Mouse (Mus musculus) lung, postnatal 0 days (tissue): ENCODE data around the gene Slc35g1. TPM values are rescaled to one million over a fixed set of nuclear protein-coding genes. Genes with fewer than 3 reads are reported as not detected.
"Not testable (repeated sequence)": the region's sequence is repeated elsewhere in the genome, so short reads cannot be mapped to it uniquely, and the experiment has no call there.

ENCODE experiments used
- ATAC-seq: fragments of 200-750 bp; cut with Nextera tagmentation; 2 replicates; pipeline ENCODE4 v1.8.0; 2017; ENCODE audit warnings: moderate library complexity
- DNase-seq: peaks from one replicate; pipeline ENCODE4 v3.0.0-alpha.2; 2016; ENCODE audit warnings: low spot score
- H3K27ac ChIP-seq: fragments of 300-500 bp; sonication (generic); 2 replicates; pipeline ENCODE4 v1.5.1; 2014; ENCODE audit warnings: antibody characterized with exemption, mild to moderate bottlenecking, low read length, mixed read lengths
- H3K27me3 ChIP-seq: fragments of 300-500 bp; sonication (generic); replicated peaks from 2 replicates; pipeline ENCODE4 v1.6.1; 2014; ENCODE audit warnings: low read length, mixed read lengths; ENCODE audit not compliant: insufficient read depth
- H3K36me3 ChIP-seq: fragments of 300-500 bp; sonication (generic); 2 replicates; pipeline ENCODE4 v1.6.1; 2014; ENCODE audit warnings: low read length, mixed read lengths; ENCODE audit not compliant: insufficient read depth
- H3K4me1 ChIP-seq: fragments of 300-500 bp; sonication (generic); 2 replicates; pipeline ENCODE4 v1.6.1; 2014; ENCODE audit warnings: antibody characterized with exemption, low read depth, low read length, mixed read lengths; ENCODE audit not compliant: insufficient read depth
- H3K4me2 ChIP-seq: fragments of 300-500 bp; sonication (generic); replicated peaks from 2 replicates; pipeline ENCODE4 v1.6.1; 2014; ENCODE audit warnings: low read depth, mild to moderate bottlenecking, low read length, moderate library complexity, mixed read lengths
- H3K4me3 ChIP-seq: fragments of 300-500 bp; sonication (generic); 2 replicates; pipeline ENCODE4 v1.5.1; 2014; ENCODE audit warnings: low read depth, low read length
- H3K9ac ChIP-seq: fragments of 300-500 bp; sonication (generic); replicated peaks from 2 replicates; pipeline ENCODE4 v1.6.1; 2014; ENCODE audit warnings: low read depth, mild to moderate bottlenecking
- H3K9me3 ChIP-seq: fragments of 300-500 bp; sonication (generic); 2 replicates; pipeline ENCODE4 v1.6.1; 2016; ENCODE audit warnings: low read length, mixed read lengths
- CTCF ChIP-seq: IDR thresholded peaks from 2 replicates; pipeline ENCODE4 v1.5.1; 2016; ENCODE audit warnings: antibody characterized with exemption, mild to moderate bottlenecking
- EP300 ChIP-seq: IDR thresholded peaks from 2 replicates; pipeline ENCODE4 v1.6.1; 2016; ENCODE audit warnings: antibody characterized with exemption, mild to moderate bottlenecking, control low read depth
- WGBS: fragments of 180-500 bp; shearing (Covaris S2); extraction: QIAGEN DNeasy Blood & Tissue Kit; methylation state at CpG from one replicate; pipeline ENCODE4 v1.1.7; 2014; 5-methylcytosine and 5-hydroxymethylcytosine counted together
- polyA plus RNA-seq: library from polyadenylated mRNA; unstranded; fragments of >200 nt; fragmentation: Nextera tagmentation; extraction: Ambion mirVana; gene quantifications from 2 replicates; pipeline ENCODE4 v1.2.1, GENCODE M21; 2015

Gene Slc35g1
- polyA plus RNA-seq, 1 experiment from 2014 or later = 3.2 TPM

- no peaks in the 10 kb centered on the region for H3K27me3 ChIP-seq
- H3K27ac ChIP-seq = no peak overlapping the region
- no peak overlapping the region for H3K4me2 ChIP-seq
- TF ChIP-seq EP300 = no peak
- no peak for TF ChIP-seq CTCF
- H3K9me3 ChIP-seq = no peaks in the 10 kb centered on the region
- WGBS = 59% methylated on average over 1 of the region's 1 CpGs
- H3K36me3 ChIP-seq = no peaks in the 10 kb centered on the region
- H3K4me3 ChIP-seq = no peak overlapping the region
- ATAC-seq (no peak), DNase-seq (no peak)
- H3K4me1 ChIP-seq = no peaks in the 10 kb centered on the region
- H3K9ac ChIP-seq = no peak overlapping the region
Measured at GRCm38 (mm10) chr19:38363358-38363757, 32.4 kb upstream of the Slc35g1 start.

GRCm38 (mm10) chr19:38363879-38364659 lies 31.7 kb upstream of the Slc35g1 start:
- H3K36me3 ChIP-seq = no peaks in the 10 kb centered on the region
- no peaks in the 10 kb centered on the region for H3K4me1 ChIP-seq
- no peak overlapping the region for H3K4me3 ChIP-seq
- H3K27ac ChIP-seq = no peak overlapping the region
- no peak overlapping the region for H3K4me2 ChIP-seq
- 41% methylated on average over 6 of the region's 6 CpGs for WGBS
- no peaks in the 10 kb centered on the region for H3K27me3 ChIP-seq
- TF ChIP-seq EP300 (no peak), CTCF (no peak)
- no peak for DNase-seq
- H3K9ac ChIP-seq = no peak overlapping the region
- ATAC-seq = no peak
- H3K9me3 ChIP-seq = no peaks in the 10 kb centered on the region

GRCm38 (mm10) chr19:38364939-38365614 lies 30.7 kb upstream of the Slc35g1 start:
- TF ChIP-seq EP300 = no peak
- no peak for TF ChIP-seq CTCF
- Histone ChIP-seq H3K27ac (no peak overlapping the region), H3K9me3 (no peaks in the 10 kb centered on the region), H3K4me3 (no peak overlapping the region), H3K27me3 (no peaks in the 10 kb centered on the region), H3K36me3 (no peaks in the 10 kb centered on the region), H3K9ac (no peak overlapping the region), H3K4me2 (no peak overlapping the region), H3K4me1 (no peaks in the 10 kb centered on the region)
- DNase-seq = no peak
- ATAC-seq = no peak
- 20% methylated on average over 11 of the region's 11 CpGs for WGBS

DNA sequence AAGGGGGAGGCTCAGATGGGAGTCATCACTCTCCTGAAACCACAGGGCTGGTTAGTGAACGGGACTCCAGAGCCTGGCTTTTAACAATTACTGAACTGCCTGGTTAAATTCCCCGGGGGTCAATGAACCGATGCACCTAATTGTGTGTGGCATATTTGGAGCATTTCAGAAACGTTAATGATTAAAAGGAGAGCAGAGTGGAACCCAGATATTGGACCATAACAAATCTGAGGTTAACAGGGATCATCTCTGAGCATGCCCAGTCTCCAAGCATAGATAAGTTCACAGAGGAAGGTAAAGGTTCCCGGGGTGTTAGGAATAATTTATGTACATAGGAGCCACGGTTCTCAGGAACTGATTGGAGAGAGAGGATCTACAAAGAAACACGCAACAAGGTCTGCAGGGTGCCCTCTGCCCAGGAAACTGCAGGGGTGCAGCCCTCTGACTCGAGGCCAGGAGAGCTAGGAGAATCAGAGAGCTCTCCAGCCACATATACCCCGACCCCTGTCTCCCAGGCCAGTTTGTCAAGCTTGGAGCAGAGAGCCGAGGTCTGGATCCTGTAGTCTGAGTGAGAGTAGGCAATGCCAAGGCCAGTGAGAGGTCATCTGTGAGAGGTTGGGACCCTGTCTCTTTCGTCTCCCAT lies 23.2 kb upstream of the Slc35g1 start:
- Histone ChIP-seq H3K4me1 (no peaks in the 10 kb centered on the region), H3K4me2 (no peak overlapping the region), H3K27ac (no peak overlapping the region), H3K9me3 (no peaks in the 10 kb centered on the region), H3K9ac (no peak overlapping the region), H3K36me3 (no peaks in the 10 kb centered on the region), H3K27me3 (no peaks in the 10 kb centered on the region), H3K4me3 (no peak overlapping the region)
- DNase-seq (no peak), ATAC-seq (no peak)
- WGBS = 20% methylated on average over 11 of the region's 11 CpGs
- TF ChIP-seq CTCF = no peak
- TF ChIP-seq EP300 = no peak

GRCm38 (mm10) chr19:38373371-38373770 lies 22.4 kb upstream of the Slc35g1 start:
- no peak for DNase-seq
- Histone ChIP-seq H3K9me3 (no peaks in the 10 kb centered on the region), H3K27ac (no peak overlapping the region), H3K27me3 (no peaks in the 10 kb centered on the region), H3K4me3 (no peak overlapping the region), H3K4me1 (no peaks in the 10 kb centered on the region), H3K9ac (no peak overlapping the region), H3K36me3 (no peaks in the 10 kb centered on the region), H3K4me2 (no peak overlapping the region)
- TF ChIP-seq EP300 (no peak), CTCF (no peak)
- no peak for ATAC-seq
- 43% methylated on average over 2 of the region's 2 CpGs for WGBS

- Histone ChIP-seq H3K9ac (no peak overlapping the region), H3K27ac (no peak overlapping the region), H3K4me1 (no peaks in the 10 kb centered on the region), H3K27me3 (no peaks in the 10 kb centered on the region), H3K4me2 (no peak overlapping the region), H3K36me3 (no peaks in the 10 kb centered on the region), H3K4me3 (no peak overlapping the region), H3K9me3 (no peaks in the 10 kb centered on the region)
- ATAC-seq = no peak
- no peak for DNase-seq
- 85% methylated on average over 12 of the region's 12 CpGs for WGBS
- TF ChIP-seq CTCF (no peak), EP300 (no peak)
Measured at GRCm38 (mm10) chr19:38383769-38384168, 12.0 kb upstream of the Slc35g1 start.

- H3K27me3 ChIP-seq, H3K4me3 ChIP-seq, H3K4me2 ChIP-seq, H3K4me1 ChIP-seq, H3K9me3 ChIP-seq, ATAC-seq, H3K9ac ChIP-seq, DNase-seq, H3K27ac ChIP-seq, H3K36me3 ChIP-seq: not testable (repeated sequence)
- WGBS = 86% methylated on average over 1 of the region's 1 CpGs
Measured at GRCm38 (mm10) chr19:38387021-38387420, 8.8 kb upstream of the Slc35g1 start.
